Mouse (Mus musculus) liver, embryonic 11.5 days (tissue): ENCODE data around the gene Actb. TPM values are rescaled to one million over a fixed set of nuclear protein-coding genes. Genes with fewer than 3 reads are reported as not detected.

Experiments
- ATAC-seq: fragments of 200-750 bp; cut with Nextera tagmentation; replicated peaks from 2 replicates; pipeline ENCODE4 v1.8.0; 2017; ENCODE audit warnings: moderate number of reproducible peaks, mild to moderate bottlenecking, moderate TSS enrichment, moderate library complexity; ENCODE audit not compliant: low FRiP score
- DNase-seq: peaks from one replicate; pipeline ENCODE4 v3.0.0-alpha.2; 2017; ENCODE audit warnings: low spot score
- H3K27ac ChIP-seq: fragments of 300-500 bp; sonication (generic); 2 replicates; pipeline ENCODE4 v1.5.1; 2014; ENCODE audit warnings: mild to moderate bottlenecking, low read depth, low read length, control low read depth
- H3K27me3 ChIP-seq: fragments of 300-500 bp; sonication (generic); replicated peaks from 2 replicates; pipeline ENCODE4 v1.6.1; 2014; ENCODE audit warnings: low read length, mixed read lengths; ENCODE audit not compliant: control insufficient read depth, insufficient read depth
- H3K36me3 ChIP-seq: fragments of 300-500 bp; sonication (generic); 2 replicates; pipeline ENCODE4 v1.6.1; 2014; ENCODE audit warnings: mild to moderate bottlenecking, low read length, moderate library complexity, mixed read lengths; ENCODE audit not compliant: control insufficient read depth, insufficient read depth
- H3K4me1 ChIP-seq: fragments of 300-500 bp; sonication (generic); replicated peaks from 2 replicates; pipeline ENCODE4 v1.6.1; 2014; ENCODE audit warnings: low read length, mixed read lengths; ENCODE audit not compliant: control insufficient read depth, insufficient read depth
- H3K4me2 ChIP-seq: fragments of 300-500 bp; sonication (generic); 2 replicates; pipeline ENCODE4 v1.6.1; 2014; ENCODE audit warnings: mild to moderate bottlenecking, control low read depth, moderate library complexity
- H3K4me3 ChIP-seq: fragments of 300-500 bp; sonication (generic); 2 replicates; pipeline ENCODE4 v1.5.1; 2014; ENCODE audit warnings: low read depth, low read length, control low read depth
- H3K9ac ChIP-seq: fragments of 300-500 bp; sonication (generic); 2 replicates; pipeline ENCODE4 v1.6.1; 2014; ENCODE audit warnings: low read depth, low read length, control low read depth
- H3K9me3 ChIP-seq: fragments of 300-500 bp; sonication (generic); 2 replicates; pipeline ENCODE4 v1.6.1; 2016; ENCODE audit warnings: low read length, inconsistent platforms, mixed read lengths; ENCODE audit not compliant: control insufficient read depth
- WGBS: fragments of 180-500 bp; shearing (Covaris S2); extraction: QIAGEN DNeasy Blood & Tissue Kit; methylation state at CpG from one replicate; pipeline ENCODE4 v1.1.7; 2014; 5-methylcytosine and 5-hydroxymethylcytosine counted together
- polyA plus RNA-seq: library from polyadenylated mRNA; unstranded; fragments of >200 nt; fragmentation: Nextera tagmentation; extraction: Ambion mirVana; gene quantifications from 2 replicates; pipeline ENCODE4 v1.2.1, GENCODE M21; 2014

Actb gene
- polyA plus RNA-seq, 1 experiment from 2014 or later, result 12,749 TPM

- Histone ChIP-seq H3K9me3 (no peaks in the 10 kb centered on the region), H3K36me3 (peaks cover 12% of the 10 kb centered on the region; the same call in 1 of the 2 replicates), H3K4me3 (no peak overlapping the region), H3K4me1 (no peaks in the 10 kb centered on the region), H3K4me2 (no peak overlapping the region), H3K27me3 (no peaks in the 10 kb centered on the region), H3K27ac (no peak overlapping the region), H3K9ac (no peak overlapping the region)
- ATAC-seq (no peak), DNase-seq (no peak)
- 85% methylated on average over 13 of the region's 13 CpGs for WGBS
Observed at GRCm38 (mm10) chr5:142869463-142869862, 37.1 kb downstream of the Actb start.

GRCm38 (mm10) chr5:142857763-142858229, 48.8 kb downstream of the Actb start:
- no peak overlapping the region for H3K9ac ChIP-seq
- H3K27ac ChIP-seq, result no peak overlapping the region
- no peaks in the 10 kb centered on the region for H3K36me3 ChIP-seq
- H3K9me3 ChIP-seq, result 0 out of 2 replicates have a peak, but pooled peaks cover 2% of the 10 kb centered on the region
- peak overlapping the region; percentile 5; the same call in 1 of the 2 replicates for H3K4me2 ChIP-seq
- no peak overlapping the region for H3K4me3 ChIP-seq
- DNase-seq (no peak), ATAC-seq (no peak)
- no peaks in the 10 kb centered on the region for H3K27me3 ChIP-seq
- peaks cover 5% of the 10 kb centered on the region for H3K4me1 ChIP-seq
- WGBS, result 35% methylated on average over 16 of the region's 16 CpGs

- 69% methylated on average over 4 of the region's 4 CpGs for WGBS
- 0 out of 2 replicates have a peak, but pooled peaks cover 2% of the 10 kb centered on the region for H3K9me3 ChIP-seq
Observed at GRCm38 (mm10) chr5:142856408-142856807, 50.1 kb downstream of the Actb start.

GRCm38 (mm10) chr5:142854877-142855276, 51.7 kb downstream of the Actb start:
- H3K36me3 ChIP-seq, result no peaks in the 10 kb centered on the region
- H3K9me3 ChIP-seq, result 0 out of 2 replicates have a peak, but pooled peaks cover 2% of the 10 kb centered on the region
- peaks cover 5% of the 10 kb centered on the region for H3K4me1 ChIP-seq
- ATAC-seq (no peak), DNase-seq (no peak)
- no peak overlapping the region for H3K4me2 ChIP-seq
- H3K4me3 ChIP-seq, result no peak overlapping the region
- no peaks in the 10 kb centered on the region for H3K27me3 ChIP-seq
- H3K9ac ChIP-seq, result no peak overlapping the region
- 73% methylated on average over 10 of the region's 10 CpGs for WGBS
- H3K27ac ChIP-seq, result no peak overlapping the region

More at GRCm38 (mm10) chr5:142856408-142856807, 50.1 kb downstream of the Actb start:
- no peaks in the 10 kb centered on the region for H3K27me3 ChIP-seq
- no peak overlapping the region for H3K4me2 ChIP-seq
- no peak for DNase-seq
- no peaks in the 10 kb centered on the region for H3K36me3 ChIP-seq
- H3K27ac ChIP-seq, result no peak overlapping the region
- H3K4me3 ChIP-seq, result no peak overlapping the region
- no peak overlapping the region for H3K9ac ChIP-seq
- no peak for ATAC-seq
- peaks cover 5% of the 10 kb centered on the region for H3K4me1 ChIP-seq

DNA sequence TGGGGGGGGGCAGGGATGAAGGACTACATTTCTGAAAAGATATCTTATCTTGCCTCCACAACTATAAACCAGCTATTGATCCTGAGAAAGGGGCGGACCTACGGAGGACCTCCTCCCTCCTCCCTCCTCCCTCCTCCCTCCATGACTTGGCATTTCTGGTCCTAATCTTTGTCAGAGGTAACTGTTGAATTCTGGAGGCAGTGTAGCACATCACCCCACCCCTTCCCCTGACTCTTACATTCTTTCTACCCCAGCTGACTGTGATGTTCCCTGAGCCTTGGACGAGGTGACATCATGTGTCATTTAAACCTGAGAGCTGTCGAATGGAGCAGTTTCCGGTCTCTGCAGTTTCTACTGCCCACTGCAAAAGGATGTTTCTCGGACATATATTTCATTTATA, 53.0 kb downstream of the Actb start:
- H3K4me1 ChIP-seq, result peaks cover 5% of the 10 kb centered on the region
- no peak overlapping the region for H3K27ac ChIP-seq
- no peak overlapping the region for H3K4me3 ChIP-seq
- WGBS, result 59% methylated on average over 6 of the region's 6 CpGs
- no peak overlapping the region for H3K4me2 ChIP-seq
- H3K9ac ChIP-seq, result no peak overlapping the region
- no peaks in the 10 kb centered on the region for H3K36me3 ChIP-seq
- DNase-seq (no peak), ATAC-seq (peak; percentile 70)
- H3K27me3 ChIP-seq, result no peaks in the 10 kb centered on the region
- 0 out of 2 replicates have a peak, but pooled peaks cover 2% of the 10 kb centered on the region for H3K9me3 ChIP-seq

Other genes with a start within 250 kb of the Actb start
- gene Slc29a4, start 214.2 kb downstream of the Actb start, polyA plus RNA-seq, result 1.3 and 1.7 TPM in 2 replicates
- gene Tnrc18, start 89.1 kb downstream of the Actb start, polyA plus RNA-seq, result 10.9 and 11.1 TPM in 2 replicates
- 6.7 TPM in 2 replicates for gene Fbxl18, start 11.3 kb downstream of the Actb start, polyA plus RNA-seq
- 142 and 148 TPM in 2 replicates for gene Fscn1, start 53.6 kb upstream of the Actb start, polyA plus RNA-seq
- 28.7 and 34.7 TPM in 2 replicates for gene Rnf216, start 206.2 kb upstream of the Actb start, polyA plus RNA-seq
- not detected in 2 replicates for gene Olfr718-ps1, start 240.8 kb upstream of the Actb start, polyA plus RNA-seq